Mouse (Mus musculus): ENCODE data around the gene Exoc4.
A peak's percentile ranks its signal among the peaks of the same experiment; 100 is the strongest.

Exoc4 gene

GRCm38 (mm10) chr6:33248894-33249758, at the start of gene Exoc4:
TSS of gene Exoc4 (plus strand) at chr6:33249085.
- DNase-seq (ENCODE audit: low spot score in 2 of 2) = peak; percentile 75 to 89

GRCm38 (mm10) chr6:33218780-33219179, 30.1 kb upstream of the Exoc4 start:
- DNase-seq (ENCODE audit: low spot score in 2 of 2) = no peak

- no peak for DNase-seq (ENCODE audit: low spot score in 2 of 2)
Observed at GRCm38 (mm10) chr6:33226700-33227099, 22.2 kb upstream of the Exoc4 start.

GRCm38 (mm10) chr6:33227371-33227770, 21.5 kb upstream of the Exoc4 start:
- DNase-seq (ENCODE audit: low spot score in 2 of 2) = no peak

- no peak for DNase-seq (ENCODE audit: low spot score in 2 of 2)
Observed at GRCm38 (mm10) chr6:33241250-33241649, 7.6 kb upstream of the Exoc4 start.

- no peak for DNase-seq (ENCODE audit: low spot score in 2 of 2)
Observed at GRCm38 (mm10) chr6:33244546-33244945, 4.3 kb upstream of the Exoc4 start.

- DNase-seq (ENCODE audit: low spot score in 2 of 2) = no peak
Observed at GRCm38 (mm10) chr6:33247146-33247545, 1.7 kb upstream of the Exoc4 start.

- DNase-seq (ENCODE audit: low spot score in 2 of 2) = no peak
Observed at GRCm38 (mm10) chr6:33247576-33248355, 1.1 kb upstream of the Exoc4 start.

GRCm38 (mm10) chr6:33256638-33257037, 7.8 kb downstream of the Exoc4 start:
- DNase-seq (ENCODE audit: low spot score in 2 of 2) = no peak

- DNase-seq (ENCODE audit: low spot score in 2 of 2) = no peak
Observed at GRCm38 (mm10) chr6:33257076-33257789, 8.3 kb downstream of the Exoc4 start.

GRCm38 (mm10) chr6:33259926-33260325, 11.0 kb downstream of the Exoc4 start:
- DNase-seq (ENCODE audit: low spot score in 2 of 2) = no peak

- no peak for DNase-seq (ENCODE audit: low spot score in 2 of 2)
Observed at GRCm38 (mm10) chr6:33261606-33262005, 12.7 kb downstream of the Exoc4 start.

- DNase-seq (ENCODE audit: low spot score in 2 of 2) = no peak
Observed at GRCm38 (mm10) chr6:33263950-33264349, 15.1 kb downstream of the Exoc4 start.

GRCm38 (mm10) chr6:33264388-33264787, 15.5 kb downstream of the Exoc4 start:
- no peak for DNase-seq (ENCODE audit: low spot score in 2 of 2)

GRCm38 (mm10) chr6:33267571-33267970, 18.7 kb downstream of the Exoc4 start:
- DNase-seq (ENCODE audit: low spot score in 2 of 2) = no peak

GRCm38 (mm10) chr6:33283523-33283922, 34.6 kb downstream of the Exoc4 start:
- DNase-seq (ENCODE audit: low spot score in 2 of 2) = no peak

- DNase-seq (ENCODE audit: low spot score in 2 of 2) = no peak
Observed at GRCm38 (mm10) chr6:33283936-33284335, 35.1 kb downstream of the Exoc4 start.

- no peak for DNase-seq (ENCODE audit: low spot score in 2 of 2)
Observed at GRCm38 (mm10) chr6:33286376-33286775, 37.5 kb downstream of the Exoc4 start.

- peak in 1 of 2 experiments; percentile 10 for DNase-seq (ENCODE audit: low spot score in 2 of 2)
Observed at GRCm38 (mm10) chr6:33294626-33295025, 45.7 kb downstream of the Exoc4 start.

GRCm38 (mm10) chr6:33297566-33297965, 48.7 kb downstream of the Exoc4 start:
- no peak for DNase-seq (ENCODE audit: low spot score in 2 of 2)

GRCm38 (mm10) chr6:33298768-33299167, 49.9 kb downstream of the Exoc4 start:
- no peak for DNase-seq (ENCODE audit: low spot score in 2 of 2)

GRCm38 (mm10) chr6:33305996-33306395, 57.1 kb downstream of the Exoc4 start:
- DNase-seq (ENCODE audit: low spot score in 2 of 2) = no peak

All from cerebellum, postnatal 4 days (tissue).